Mouse (Mus musculus) thymus, adult 18-20 months (tissue): Measurements from ENCODE around the gene Fkbp10.

Experiments used
- DNase-seq, 2 experiments: peaks; one replicate each; pipeline ENCODE4 v3.0.0; 2022; ENCODE audit warnings: mixed read lengths in 2 of 2

The Fkbp10 gene

DNA sequence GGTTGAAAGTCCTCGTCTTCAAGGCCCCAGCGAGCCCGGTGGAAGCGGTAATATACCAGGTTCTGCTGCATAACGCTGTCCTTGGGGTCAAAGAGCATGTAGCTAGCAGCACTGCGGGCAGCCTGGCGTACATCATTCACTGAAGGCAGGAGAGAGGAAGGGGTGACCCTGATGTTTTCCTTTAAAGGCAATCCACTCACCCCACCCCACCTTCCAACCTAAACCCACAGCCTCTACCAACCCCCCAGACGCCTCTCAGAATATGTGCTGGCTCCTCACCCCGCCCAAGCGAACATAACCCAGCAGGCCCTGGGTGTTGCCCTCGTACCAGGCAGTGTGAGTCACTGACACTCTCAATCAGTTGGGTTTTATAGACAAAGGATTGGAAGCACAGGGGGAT, 3.8 kb upstream of the Fkbp10 start:
- DNase-seq, result no peak

GRCm38 (mm10) chr11:100413541-100413940, 2.0 kb upstream of the Fkbp10 start:
- no peak for DNase-seq

- peak; percentile 50 to 54 for DNase-seq
Measured at GRCm38 (mm10) chr11:100414021-100414913, 1.2 kb upstream of the Fkbp10 start, which contains the start of gene P3h4. P3h4 (minus strand) TSS chr11:100414836.

DNA sequence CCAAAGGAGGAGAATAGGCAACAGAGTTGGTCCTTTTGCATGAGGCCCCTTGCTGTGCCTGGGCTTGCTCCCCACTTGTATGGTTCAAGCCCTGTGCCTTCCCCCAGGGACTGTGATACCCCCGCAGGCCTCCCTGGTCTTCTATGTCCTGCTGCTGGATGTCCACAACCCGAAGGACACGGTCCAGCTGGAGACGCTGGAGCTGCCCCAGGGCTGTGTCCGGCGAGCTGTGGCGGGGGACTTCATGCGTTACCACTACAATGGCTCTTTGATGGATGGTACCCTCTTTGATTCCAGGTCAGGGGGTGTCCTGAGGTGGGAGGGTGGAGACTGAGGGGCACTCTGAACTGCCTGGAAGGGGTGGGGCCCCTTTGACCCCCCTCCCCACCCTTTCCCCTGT, 6.0 kb downstream of the Fkbp10 start:
- DNase-seq, result no peak

GRCm38 (mm10) chr11:100423836-100424235, 8.3 kb downstream of the Fkbp10 start:
- DNase-seq, result no peak

DNA sequence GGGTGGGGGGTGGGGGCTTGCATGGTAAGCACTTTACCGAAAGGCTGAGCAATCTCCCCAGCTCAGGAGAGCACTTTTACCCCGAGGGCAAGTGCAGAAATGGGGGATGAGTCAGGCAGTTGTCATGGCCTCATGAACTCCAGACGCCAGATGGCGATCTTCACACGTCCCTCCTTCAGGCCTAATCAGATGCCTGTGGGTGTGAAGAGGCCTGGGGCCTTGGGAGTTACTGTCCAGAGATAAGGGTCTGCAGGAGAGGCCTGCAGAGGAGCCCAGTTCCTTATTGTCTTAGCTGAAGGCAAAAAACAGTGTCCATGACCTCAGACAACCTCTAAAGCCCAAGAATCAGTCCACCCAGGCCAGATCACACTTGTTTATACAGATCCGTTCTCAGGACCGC, 10.4 kb downstream of the Fkbp10 start:
- DNase-seq, result no peak

DNA sequence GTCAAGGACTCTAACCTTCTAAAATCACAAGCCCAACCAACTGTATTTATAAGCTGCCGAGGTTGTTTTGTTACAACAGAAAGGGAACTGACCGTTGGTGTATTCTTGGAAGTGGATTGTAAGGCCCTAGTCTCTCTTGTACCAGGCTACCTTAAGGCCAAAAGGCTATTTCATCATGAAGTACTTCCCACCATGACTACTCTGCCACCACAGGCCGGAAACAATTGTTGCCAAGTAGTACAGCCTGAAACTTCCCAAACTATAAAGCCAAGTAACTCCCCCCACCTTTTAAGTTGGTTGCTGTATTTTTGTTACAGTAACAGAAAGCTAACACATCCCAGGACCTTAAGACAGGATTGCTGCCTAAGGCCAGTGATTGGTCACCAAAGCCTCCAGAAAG, 11.3 kb downstream of the Fkbp10 start:
- no peak for DNase-seq

DNA sequence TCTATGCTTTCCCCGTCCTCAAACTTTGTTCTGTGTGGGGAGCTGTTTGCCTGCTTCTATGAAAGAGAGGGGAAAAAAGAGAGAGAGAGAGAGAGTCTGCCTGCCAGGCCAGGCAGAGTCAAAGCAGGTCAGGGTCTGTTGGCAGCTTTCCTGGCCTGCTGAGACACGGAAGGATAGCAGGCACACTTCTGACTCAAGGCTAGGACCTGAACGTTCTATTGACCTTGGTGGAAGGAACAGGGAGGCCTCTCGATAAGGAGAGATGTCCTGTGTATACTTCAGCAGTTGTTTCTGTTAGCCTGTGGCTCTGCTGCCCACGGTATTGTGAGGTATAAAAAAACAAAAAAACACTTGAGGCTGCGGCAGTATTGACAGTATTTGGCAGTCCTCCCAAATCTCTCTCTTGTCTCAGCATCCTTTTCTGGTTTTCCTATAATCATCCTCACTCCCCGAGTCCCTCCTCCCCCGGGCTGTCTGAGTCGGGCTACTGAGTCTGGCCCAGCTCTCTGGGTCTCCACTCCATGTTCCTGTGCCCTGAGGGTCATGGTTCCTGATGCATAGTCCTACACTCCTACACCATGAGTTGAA, 13.2 kb downstream of the Fkbp10 start:
- no peak for DNase-seq

- DNase-seq, result no peak
Measured at GRCm38 (mm10) chr11:100430052-100430451, 14.6 kb downstream of the Fkbp10 start.

- no peak for DNase-seq
Measured at GRCm38 (mm10) chr11:100432002-100432401, 16.5 kb downstream of the Fkbp10 start.

GRCm38 (mm10) chr11:100435678-100436246, 20.3 kb downstream of the Fkbp10 start:
- no peak for DNase-seq

DNA sequence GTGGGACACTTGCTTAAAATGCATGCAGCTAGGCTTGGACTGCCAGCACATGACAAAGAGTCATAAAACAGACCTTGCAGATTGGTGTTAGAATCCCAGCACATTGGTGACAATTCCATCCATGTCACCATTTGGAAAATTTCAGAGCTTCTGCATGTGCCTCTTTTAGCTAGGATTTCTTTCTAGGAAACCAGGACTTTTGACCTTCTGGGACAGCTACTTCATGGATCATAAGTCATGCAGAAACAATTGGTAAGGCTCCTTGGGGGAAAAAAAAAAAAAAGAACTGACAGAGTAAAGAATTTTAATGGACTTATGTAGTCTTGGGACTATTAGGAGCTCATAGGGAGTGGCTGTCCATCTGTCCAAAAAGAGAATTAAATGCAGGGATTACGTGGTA, 22.4 kb downstream of the Fkbp10 start:
- no peak for DNase-seq

DNA sequence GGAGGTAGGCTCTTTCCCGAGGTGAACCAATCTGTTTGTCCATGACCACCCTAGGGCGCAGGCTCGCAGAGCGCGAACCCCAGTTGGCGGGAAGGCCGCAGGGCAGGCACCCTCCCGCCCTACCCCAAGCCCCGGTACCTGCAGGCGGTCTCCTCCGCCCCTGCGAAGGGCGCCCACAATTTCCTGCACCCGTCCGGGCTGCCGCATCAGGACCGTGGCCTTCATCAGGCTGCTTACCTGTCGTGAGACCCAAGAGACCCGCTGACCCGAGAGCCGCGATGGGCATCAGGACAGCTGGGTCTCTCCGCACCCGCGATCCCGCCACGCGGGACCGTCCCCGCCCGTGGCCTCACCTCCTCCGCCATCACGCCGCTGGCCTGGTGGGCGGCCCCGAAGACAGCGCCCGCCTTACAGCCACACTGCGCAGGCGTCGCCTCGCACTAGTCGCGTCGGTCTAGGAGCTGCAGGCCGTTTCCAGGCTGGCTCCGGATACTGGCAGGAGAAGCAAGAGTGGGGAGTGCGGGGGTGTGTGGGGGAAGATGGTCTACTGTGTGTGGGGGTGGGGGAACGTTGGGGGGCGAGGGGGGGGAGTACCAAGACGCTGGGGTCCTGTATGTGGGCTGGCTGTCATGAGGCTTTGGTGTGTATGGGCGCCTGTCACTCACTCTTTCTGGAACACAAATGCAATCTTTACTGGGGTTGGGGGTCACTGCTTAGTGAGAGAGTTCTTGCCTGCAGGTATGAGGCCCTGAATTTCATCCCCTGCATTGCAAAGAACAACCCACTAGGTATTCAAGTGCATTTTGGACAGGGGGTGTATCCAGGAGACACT, 25.4 kb downstream of the Fkbp10 start:
- DNase-seq, result peak; percentile 78 to 84

DNA sequence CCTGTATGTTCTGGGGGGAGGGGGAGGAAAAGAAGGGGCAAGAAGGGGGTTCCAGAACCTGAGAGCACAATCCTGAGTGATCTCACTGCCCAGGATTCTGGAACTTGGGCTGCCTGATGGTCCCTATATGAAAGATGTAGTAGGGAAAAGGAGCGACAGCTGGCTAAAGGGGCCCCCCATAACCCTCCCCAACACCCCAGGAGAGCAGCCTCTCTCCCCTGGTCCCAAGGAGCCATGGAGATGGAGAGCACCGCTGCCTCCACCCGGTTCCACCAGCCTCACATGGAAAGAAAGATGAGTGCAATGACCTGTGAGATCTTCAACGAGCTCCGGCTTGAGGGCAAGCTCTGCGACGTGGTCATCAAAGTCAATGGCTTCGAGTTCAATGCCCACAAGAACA, 26.3 kb downstream of the Fkbp10 start, which contains the start of the genes Nt5c3b and Klhl10:
TSS of gene Nt5c3b (minus strand) at position 12 of the 400 bp plus-strand sequence.
TSS of gene Klhl10 (plus strand) at position 121 of the 400 bp plus-strand sequence.
- no peak for DNase-seq

DNA sequence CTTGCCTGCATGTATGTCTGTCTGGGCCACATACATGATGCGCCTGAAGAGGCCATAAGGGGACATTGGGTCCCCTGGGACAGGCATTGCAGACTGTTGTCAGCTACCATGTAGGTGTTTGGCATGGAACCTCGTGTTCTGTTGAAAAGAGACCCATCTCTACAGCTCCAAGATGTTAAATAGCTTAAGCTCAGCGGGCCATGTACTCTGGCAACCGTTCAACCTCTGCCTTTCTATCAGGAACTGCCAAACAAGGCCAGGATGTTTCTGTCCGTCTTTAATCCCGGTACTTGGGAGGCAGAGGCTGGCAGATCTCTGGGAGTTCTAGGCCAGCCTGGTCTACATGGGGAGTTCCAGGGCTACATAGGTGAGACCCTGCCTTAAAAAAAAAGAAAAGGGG, 27.1 kb downstream of the Fkbp10 start:
- DNase-seq, result no peak

DNA sequence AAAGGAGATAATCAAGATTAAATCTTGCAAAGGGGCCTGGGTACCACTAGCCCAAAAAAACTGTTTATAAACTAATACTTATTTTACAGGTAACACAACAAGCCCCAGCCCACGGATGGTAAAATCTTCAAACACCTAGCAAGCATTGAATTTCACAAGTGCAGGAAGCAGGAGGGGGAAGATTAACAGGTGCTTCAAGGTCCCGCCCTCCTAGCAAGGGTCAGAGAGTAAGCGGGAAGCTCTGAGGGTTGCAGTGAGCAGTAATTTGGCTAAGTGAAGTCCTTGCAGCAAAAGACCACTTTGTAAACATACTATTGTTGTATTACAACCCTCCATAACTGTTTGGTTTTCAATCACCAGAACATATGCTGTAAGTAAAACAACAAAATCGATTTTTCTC, 41.8 kb downstream of the Fkbp10 start:
- no peak for DNase-seq

GRCm38 (mm10) chr11:100457711-100458110, 42.2 kb downstream of the Fkbp10 start:
- no peak for DNase-seq

- DNase-seq, result no peak
Measured at GRCm38 (mm10) chr11:100462699-100463098, 47.2 kb downstream of the Fkbp10 start.

DNA sequence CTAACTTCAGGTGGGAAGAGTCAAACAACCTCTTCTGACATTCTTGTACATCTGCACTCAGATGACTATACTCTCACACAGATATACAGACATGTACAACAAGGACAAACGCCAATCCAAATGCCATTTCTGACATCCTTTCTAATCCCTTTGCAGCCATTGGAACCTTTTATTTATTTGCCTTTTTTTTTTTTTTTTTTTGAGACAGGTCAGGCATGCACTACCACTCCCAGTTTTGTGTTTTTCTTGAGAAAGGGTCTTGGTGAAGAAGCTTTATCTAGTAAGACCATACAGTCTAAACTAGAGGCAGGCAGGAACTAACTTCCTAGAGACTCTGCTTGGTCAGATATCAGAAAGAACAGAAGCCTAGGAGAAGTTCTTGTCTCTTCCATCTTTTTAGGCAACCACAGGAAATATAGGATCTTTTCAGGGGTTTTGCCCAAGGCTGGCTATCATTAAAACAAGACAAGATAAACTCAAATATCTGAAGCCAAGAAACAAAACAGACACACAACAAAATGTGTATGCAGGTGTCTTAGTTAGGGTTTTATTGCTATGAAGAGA, 49.8 kb downstream of the Fkbp10 start:
- DNase-seq, result no peak

- DNase-seq, result no peak
Measured at GRCm38 (mm10) chr11:100465833-100466232, 50.3 kb downstream of the Fkbp10 start.

GRCm38 (mm10) chr11:100471352-100472196, 56.1 kb downstream of the Fkbp10 start:
- no peak for DNase-seq
